Mouse (Mus musculus) lung, postnatal 36 days (tissue): Measurements from ENCODE around the gene Hp.

Experiments
- DNase-seq: peaks from one replicate; pipeline ENCODE4 v3.0.0; 2022; ENCODE audit warnings: mixed read lengths

Hp gene

GRCm38 (mm10) chr8:109578900-109579301, at the start of gene Hp:
Hp (minus strand) TSS chr8:109579172.
- DNase-seq, result peak; percentile 82

- no peak for DNase-seq
Measured at GRCm38 (mm10) chr8:109628638-109629037, 49.7 kb upstream of the Hp start.

GRCm38 (mm10) chr8:109615569-109615968, 36.6 kb upstream of the Hp start:
- DNase-seq, result no peak

- DNase-seq, result no peak
Measured at GRCm38 (mm10) chr8:109614243-109615210, 35.6 kb upstream of the Hp start, which contains the start of gene Pkd1l3. Pkd1l3 (plus strand) TSS chr8:109614517.

GRCm38 (mm10) chr8:109609153-109609502, 30.2 kb upstream of the Hp start:
- no peak for DNase-seq

GRCm38 (mm10) chr8:109608271-109609152, 29.5 kb upstream of the Hp start, which contains the start of gene Dhodh:
Dhodh (minus strand) TSS chr8:109608673.
- DNase-seq, result peak; percentile 98

- DNase-seq, result no peak
Measured at GRCm38 (mm10) chr8:109607650-109608049, 28.7 kb upstream of the Hp start.

GRCm38 (mm10) chr8:109606725-109607124, 27.8 kb upstream of the Hp start:
- no peak for DNase-seq

GRCm38 (mm10) chr8:109595854-109596253, 16.9 kb upstream of the Hp start:
- DNase-seq, result peak; percentile 63

GRCm38 (mm10) chr8:109593117-109593788, 14.3 kb upstream of the Hp start:
- DNase-seq, result peak; percentile 77

- DNase-seq, result no peak
Measured at GRCm38 (mm10) chr8:109592164-109592563, 13.2 kb upstream of the Hp start.

- DNase-seq, result no peak
Measured at GRCm38 (mm10) chr8:109591367-109591766, 12.4 kb upstream of the Hp start.

GRCm38 (mm10) chr8:109590901-109591300, 11.9 kb upstream of the Hp start:
- no peak for DNase-seq

GRCm38 (mm10) chr8:109586972-109587504, 8.1 kb upstream of the Hp start:
- DNase-seq, result peak; percentile 92

- DNase-seq, result no peak
Measured at GRCm38 (mm10) chr8:109585652-109586051, 6.7 kb upstream of the Hp start.

- no peak for DNase-seq
Measured at GRCm38 (mm10) chr8:109584830-109585229, 5.9 kb upstream of the Hp start.

- DNase-seq, result no peak
Measured at GRCm38 (mm10) chr8:109584293-109584692, 5.3 kb upstream of the Hp start.

GRCm38 (mm10) chr8:109576311-109576710, 2.7 kb downstream of the Hp start:
- no peak for DNase-seq

- no peak for DNase-seq
Measured at GRCm38 (mm10) chr8:109571139-109571538, 7.8 kb downstream of the Hp start.

- DNase-seq, result peak; percentile 100
Measured at GRCm38 (mm10) chr8:109565498-109566333, 13.3 kb downstream of the Hp start, which contains the start of the genes Dhx38 and Txnl4b. Dhx38 (minus strand) TSS chr8:109565861. Txnl4b (plus strand) TSS chr8:109565892.

GRCm38 (mm10) chr8:109564766-109565165, 14.2 kb downstream of the Hp start:
- DNase-seq, result no peak
